ENCODE assay signal across 8 mouse cellular contexts in genomic region chrX:12078195-12079058, GRCm38 (mm10).
DNase-seq lines count a peak whose midpoint lies in the region; ATAC-seq and TF ChIP-seq lines count a peak whose summit lies in the region.

No protein-coding gene starts in this region.

- peaks cover 99% of the 10 kb centered on the region for H3K27me3 ChIP-seq in heart, embryonic 10.5 days (ENCODE audit: insufficient read depth, poor library complexity, severe bottlenecking)
- no peaks in the 10 kb centered on the region for H3K27me3 ChIP-seq in stomach, postnatal 0 days (ENCODE audit: control insufficient read depth, insufficient read depth, low read length)

- H3K4me2 ChIP-seq in stomach, postnatal 0 days (replicated peaks; ENCODE audit: low read depth), result peak overlapping the region; percentile 74

- peaks cover 32% of the 10 kb centered on the region for H3K4me1 ChIP-seq in heart, embryonic 10.5 days
- H3K4me1 ChIP-seq in stomach, postnatal 0 days (replicated peaks; ENCODE audit: control insufficient read depth, insufficient read depth), result no peaks in the 10 kb centered on the region

- peak overlapping the region; percentile 78 for H3K9ac ChIP-seq in stomach, postnatal 0 days (ENCODE audit: low read length)

- peak; percentile 7; the same call in 1 of the 2 replicates for ATAC-seq in stomach, postnatal 0 days (ENCODE audit: low FRiP score, low TSS enrichment)

- WGBS in heart, embryonic 10.5 days, result 2% methylated on average over 73 of the region's 73 CpGs
- WGBS in macrophage (ENCODE audit: missing documents), result 8% methylated on average over 71 of the region's 73 CpGs
- 3% methylated on average over 65 of the region's 73 CpGs for WGBS in stomach, postnatal 0 days

- peaks cover 43% of the 10 kb centered on the region; the same call in 1 of the 2 replicates for H3K79me2 ChIP-seq in macrophage (ENCODE audit: inconsistent target)

- no peak for TF ChIP-seq EP300 in stomach, postnatal 0 days (optimal IDR thresholded peaks at IDR 0.05)

- no peaks in the 10 kb centered on the region for H3K9me3 ChIP-seq in heart, embryonic 10.5 days
- no peaks in the 10 kb centered on the region for H3K9me3 ChIP-seq in stomach, postnatal 0 days (ENCODE audit: control insufficient read depth, low read length)

- TF ChIP-seq CTCF in stomach, postnatal 0 days (IDR thresholded peaks at IDR 0.05; ENCODE audit: low read depth), result no peak

- DNase-seq in adrenal gland, adult 18-20 months (ENCODE audit: low spot score in 2 of 2), result peak; percentile 40 to 44
- DNase-seq in adrenal gland, adult 8-10 months, result no peak
- DNase-seq in B cell, adult 2 months, result peak; percentile 54 to 62
- peak; percentile 40 to 49 for DNase-seq in cerebellum, postnatal 14 days
- no peak for DNase-seq in heart, embryonic 10.5 days (ENCODE audit: low spot score)
- peak; percentile 64 for DNase-seq in kidney, postnatal 10 days
- DNase-seq in stomach, postnatal 0 days (ENCODE audit: low spot score), result peak; percentile 51

- peak overlapping the region; percentile 92 for H3K27ac ChIP-seq in heart, embryonic 10.5 days
- H3K27ac ChIP-seq in macrophage, result no peak overlapping the region
- H3K27ac ChIP-seq in stomach, postnatal 0 days (replicated peaks), result peak overlapping the region; percentile 91; the same call in 1 of the 2 replicates

- peak overlapping the region; percentile 74 for H3K4me3 ChIP-seq in heart, embryonic 10.5 days
- H3K4me3 ChIP-seq in macrophage (ENCODE audit: inconsistent target), result peak overlapping the region; percentile 22
- peak overlapping the region; percentile 53 for H3K4me3 ChIP-seq in stomach, postnatal 0 days (ENCODE audit: low read depth, low read length)

- no peaks in the 10 kb centered on the region for H3K36me3 ChIP-seq in heart, embryonic 10.5 days
- H3K36me3 ChIP-seq in macrophage (ENCODE audit: inconsistent target), result no peaks in the 10 kb centered on the region
- H3K36me3 ChIP-seq in stomach, postnatal 0 days (ENCODE audit: control insufficient read depth, insufficient read depth, low read length), result no peaks in the 10 kb centered on the region

Comparison
In these comparisons a context has a peak if more than half of its experiments do, and no peak if none do; other contexts are left out.
1. DNase-seq: peak in adrenal gland, adult 18-20 months (2 of 2), B cell, adult 2 months (2 of 2), cerebellum, postnatal 14 days (2 of 2), kidney, postnatal 10 days (single experiment) and stomach, postnatal 0 days (single experiment); none in adrenal gland, adult 8-10 months (single experiment) and heart, embryonic 10.5 days (single experiment).
2. H3K4me3 ChIP-seq: peak in every context shown above with its lines; median percentile 74 in heart, embryonic 10.5 days; 53 in stomach, postnatal 0 days; 22 in macrophage.